Mouse (Mus musculus) frontal cortex, adult 2 months (tissue): ENCODE results near the gene Slc25a28. TPM values are rescaled to one million over a fixed set of nuclear protein-coding genes. Genes with fewer than 3 reads are reported as not detected.
A peak's percentile ranks its signal among the peaks of the same experiment; 100 is the strongest.

Experiments
- DNase-seq, 2 experiments: peaks; one replicate each; pipeline ENCODE4 v3.0.0; 2022; ENCODE audit warnings: low spot score in 1 of 2; ENCODE audit errors: extremely low spot score in 1 of 2
- polyA plus RNA-seq: library from polyadenylated mRNA; depleted of rRNA; stranded (reverse); fragments of >200 nt; gene quantifications from 2 replicates; pipeline ENCODE4 v1.2.3, GENCODE M21; 2012

The Slc25a28 gene
- polyA plus RNA-seq, 1 experiment, result 101 TPM

- no peak for DNase-seq
Measured at GRCm38 (mm10) chr19:43679474-43679981, 4.8 kb upstream of the Slc25a28 start.

DNA sequence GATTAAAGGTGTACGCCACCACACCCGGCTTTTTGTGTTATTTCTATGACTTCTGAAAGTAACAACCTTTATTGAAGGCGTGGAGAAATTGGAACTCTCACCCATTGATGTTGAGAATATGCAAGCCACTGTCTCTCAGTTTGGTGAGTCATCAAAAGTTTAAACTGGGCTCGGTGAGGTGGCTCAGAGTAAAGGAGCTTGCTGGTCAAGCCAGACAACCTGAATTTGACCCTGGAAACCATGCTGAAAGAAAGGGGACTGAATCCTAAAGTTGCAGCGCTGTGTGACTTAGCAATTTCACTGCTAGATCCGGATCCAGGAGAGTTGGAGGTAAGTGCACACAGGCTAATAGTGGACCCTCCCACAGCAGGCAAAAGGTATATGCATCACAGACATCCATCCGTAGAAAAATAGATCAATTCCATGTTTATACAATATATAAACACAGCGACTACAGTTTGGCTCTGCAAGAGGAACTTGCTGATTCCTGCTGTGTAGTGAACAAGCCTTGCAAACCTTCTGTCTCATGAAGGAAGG, 3.9 kb upstream of the Slc25a28 start:
- no peak for DNase-seq

DNA sequence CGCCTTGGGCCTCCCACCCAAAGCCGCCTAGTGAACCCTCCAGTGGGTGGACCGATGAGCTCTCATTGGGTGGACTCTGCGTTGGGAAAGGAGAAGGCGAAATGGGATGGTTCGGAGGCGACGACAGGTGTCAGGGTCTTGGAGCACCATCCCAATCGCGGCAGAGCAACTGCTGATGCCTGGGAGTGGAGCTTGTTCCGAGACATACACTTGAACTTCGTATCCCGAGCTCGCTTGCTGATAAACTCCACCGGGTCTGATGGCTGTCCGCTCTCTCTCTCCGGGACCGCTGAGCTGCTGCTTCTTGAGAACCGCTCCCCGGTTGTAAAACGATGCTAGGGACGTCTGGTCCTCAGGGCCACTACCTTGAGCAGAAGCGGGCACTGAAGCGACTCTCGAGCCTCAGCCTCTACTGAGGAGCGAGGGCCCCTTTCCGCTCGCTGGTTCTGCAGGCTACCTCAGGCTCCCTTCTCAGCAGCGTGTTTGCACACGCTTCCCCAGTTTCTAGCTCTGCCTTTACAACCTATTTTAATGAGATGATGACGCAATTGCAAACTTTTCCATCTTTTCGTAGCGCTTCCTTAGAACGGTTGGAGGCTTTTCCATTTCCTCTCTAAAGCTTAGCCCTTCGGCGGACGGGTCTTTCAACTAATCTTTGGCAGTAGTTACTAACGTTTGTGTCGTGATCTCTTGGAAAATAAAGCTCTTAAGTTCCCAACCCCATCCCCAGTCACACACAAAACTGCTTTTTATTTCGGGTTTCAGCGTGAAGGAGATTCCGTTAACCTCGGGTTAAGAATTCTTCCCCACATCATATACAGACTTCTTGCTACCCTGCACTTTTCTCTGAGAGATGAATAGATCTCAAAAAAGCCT, 1.1 kb upstream of the Slc25a28 start:
- peak in 1 of 2 experiments; percentile 66 for DNase-seq

DNA sequence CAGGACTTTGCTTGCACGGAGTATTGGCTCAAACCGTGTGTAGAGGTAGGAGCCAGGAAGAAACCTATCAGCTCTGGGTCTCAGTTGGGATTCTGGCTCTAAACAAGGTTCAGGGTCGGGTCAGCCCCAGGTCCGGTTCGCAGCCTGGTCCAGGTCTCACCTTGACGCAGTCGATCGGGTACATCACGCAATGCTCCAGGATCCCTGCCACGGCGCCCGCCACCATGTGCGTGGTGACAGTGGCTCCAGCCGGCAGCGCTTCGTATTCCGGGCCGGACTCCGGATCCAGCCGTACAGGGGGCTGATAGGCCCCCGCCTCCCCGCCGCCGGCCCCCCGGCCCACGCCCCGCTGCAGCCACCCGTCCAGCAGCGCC, 378 bp downstream of the Slc25a28 start:
- DNase-seq, result peak in 1 of 2 experiments; percentile 23

GRCm38 (mm10) chr19:43673513-43674315, 967 bp downstream of the Slc25a28 start:
- DNase-seq, result peak in 1 of 2 experiments; percentile 32

GRCm38 (mm10) chr19:43671054-43671453, 3.6 kb downstream of the Slc25a28 start:
- DNase-seq, result no peak

DNA sequence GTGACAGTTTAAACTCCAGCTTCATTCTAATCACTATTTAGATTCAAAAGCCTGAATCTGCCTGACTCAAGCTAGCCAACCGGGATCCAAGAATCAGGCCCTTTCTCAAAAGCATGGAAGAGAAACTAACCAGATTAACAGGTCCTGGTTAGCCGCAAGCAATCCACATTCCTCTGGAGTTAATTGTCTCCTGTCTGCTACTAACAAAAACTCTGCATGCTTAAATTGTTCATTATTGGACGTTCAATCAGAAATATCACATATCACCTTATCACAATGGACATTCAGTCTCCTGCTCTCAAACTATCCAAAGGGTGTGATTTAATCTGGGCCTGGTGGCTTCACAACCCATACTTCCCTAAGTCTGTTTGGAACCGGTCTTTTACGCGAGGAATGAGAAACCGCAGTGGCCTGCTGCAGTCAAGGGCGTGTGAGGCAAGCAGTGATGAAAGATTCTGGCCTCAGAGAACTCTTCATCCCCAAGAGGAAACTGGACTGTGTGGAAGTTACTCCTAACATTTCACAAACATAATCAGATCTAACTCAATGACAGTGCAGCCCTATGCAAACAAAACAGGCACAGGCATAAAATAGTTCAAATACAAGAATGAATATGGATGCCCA, 5.4 kb downstream of the Slc25a28 start:
- no peak for DNase-seq

- DNase-seq, result no peak
Measured at GRCm38 (mm10) chr19:43667430-43667809, 7.3 kb downstream of the Slc25a28 start.

DNA sequence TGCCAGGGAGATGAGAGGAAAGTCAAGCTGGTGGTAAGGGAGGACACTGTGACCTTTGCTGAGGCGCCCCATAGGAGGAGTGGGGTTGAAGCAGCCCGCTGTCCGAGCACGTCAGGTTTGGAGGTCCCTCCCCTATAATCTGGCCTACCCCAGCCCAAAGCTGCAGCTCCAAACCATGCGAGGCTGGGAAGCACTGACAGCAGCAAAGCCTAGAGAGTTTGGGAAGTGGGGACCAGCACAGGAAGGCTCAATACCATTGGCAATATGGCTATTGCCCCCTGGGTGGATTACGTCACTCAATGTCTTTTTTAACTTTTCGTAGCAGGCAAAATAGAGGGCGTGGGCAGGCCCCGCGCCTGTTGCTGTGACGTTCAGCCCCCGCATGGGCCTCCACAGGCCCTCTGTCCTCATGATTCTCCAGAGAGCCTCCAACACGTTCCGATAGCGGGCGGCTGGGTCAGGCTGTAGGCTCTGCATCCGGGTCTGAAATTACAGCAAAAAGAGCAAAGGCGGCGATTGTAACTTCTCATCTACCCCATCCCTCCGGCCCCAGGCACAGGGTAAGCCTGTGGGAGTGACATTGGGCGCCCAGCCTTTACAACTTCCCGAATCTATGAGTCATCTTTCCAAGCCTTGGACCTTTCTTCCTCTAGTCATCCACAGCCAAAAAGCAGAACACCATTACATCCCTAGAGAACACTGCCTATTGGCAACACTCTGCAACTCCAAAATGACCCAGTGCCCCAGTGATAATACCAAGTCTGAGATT, 7.8 kb downstream of the Slc25a28 start:
- DNase-seq, result no peak

DNA sequence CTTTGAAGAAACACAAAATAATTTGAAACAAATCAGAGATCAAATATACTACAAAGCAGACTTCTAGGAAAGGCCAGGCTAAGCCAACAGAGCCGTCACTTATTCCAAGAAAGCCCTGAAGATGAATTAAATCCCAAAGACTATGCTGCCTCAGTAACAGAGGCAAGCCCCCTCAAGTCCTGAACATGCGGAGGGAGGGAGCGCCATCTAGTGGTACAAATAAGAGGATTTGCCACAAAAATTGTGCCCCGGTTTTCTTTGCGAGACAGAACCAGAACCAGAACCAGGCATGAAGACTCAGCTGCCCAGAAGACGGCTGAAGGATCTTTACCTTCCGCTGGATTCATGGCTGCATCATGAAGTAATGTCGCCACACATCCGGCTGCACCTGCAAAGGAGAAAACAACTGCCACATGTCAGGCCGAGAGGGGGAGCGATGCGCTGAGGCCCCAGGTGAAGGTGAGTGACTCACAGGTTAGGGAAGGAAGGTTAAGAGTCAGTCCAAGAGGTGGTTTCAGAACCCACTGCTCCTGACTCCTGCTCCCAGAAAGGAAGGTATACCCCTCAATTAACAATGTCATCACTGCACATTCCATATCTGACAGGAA, 9.1 kb downstream of the Slc25a28 start:
- peak in 1 of 2 experiments; percentile 78 for DNase-seq

- no peak for DNase-seq
Measured at GRCm38 (mm10) chr19:43663471-43663870, 11.2 kb downstream of the Slc25a28 start.

GRCm38 (mm10) chr19:43662176-43662967, 12.3 kb downstream of the Slc25a28 start:
- no peak for DNase-seq

- DNase-seq, result no peak
Measured at GRCm38 (mm10) chr19:43660774-43661173, 13.9 kb downstream of the Slc25a28 start.

DNA sequence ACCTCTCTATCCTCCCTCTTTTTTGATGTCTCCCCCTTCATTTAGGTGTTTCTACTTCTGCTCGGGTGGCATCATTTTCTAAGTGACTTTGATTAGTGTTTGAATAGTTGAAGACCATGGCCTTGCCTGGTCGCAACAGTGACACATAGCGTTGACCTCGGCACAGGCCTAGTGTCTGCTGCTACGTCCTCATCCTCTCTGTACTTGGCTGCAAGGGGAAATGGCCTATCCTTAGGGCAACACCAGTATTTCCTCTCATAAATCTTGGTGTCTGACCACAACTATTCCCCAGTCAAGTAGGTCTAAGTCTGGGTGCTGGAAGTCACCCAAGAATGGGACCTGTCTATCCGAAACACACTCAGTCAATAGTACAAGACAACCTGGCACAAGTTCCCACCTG, 15.0 kb downstream of the Slc25a28 start:
- no peak for DNase-seq

DNA sequence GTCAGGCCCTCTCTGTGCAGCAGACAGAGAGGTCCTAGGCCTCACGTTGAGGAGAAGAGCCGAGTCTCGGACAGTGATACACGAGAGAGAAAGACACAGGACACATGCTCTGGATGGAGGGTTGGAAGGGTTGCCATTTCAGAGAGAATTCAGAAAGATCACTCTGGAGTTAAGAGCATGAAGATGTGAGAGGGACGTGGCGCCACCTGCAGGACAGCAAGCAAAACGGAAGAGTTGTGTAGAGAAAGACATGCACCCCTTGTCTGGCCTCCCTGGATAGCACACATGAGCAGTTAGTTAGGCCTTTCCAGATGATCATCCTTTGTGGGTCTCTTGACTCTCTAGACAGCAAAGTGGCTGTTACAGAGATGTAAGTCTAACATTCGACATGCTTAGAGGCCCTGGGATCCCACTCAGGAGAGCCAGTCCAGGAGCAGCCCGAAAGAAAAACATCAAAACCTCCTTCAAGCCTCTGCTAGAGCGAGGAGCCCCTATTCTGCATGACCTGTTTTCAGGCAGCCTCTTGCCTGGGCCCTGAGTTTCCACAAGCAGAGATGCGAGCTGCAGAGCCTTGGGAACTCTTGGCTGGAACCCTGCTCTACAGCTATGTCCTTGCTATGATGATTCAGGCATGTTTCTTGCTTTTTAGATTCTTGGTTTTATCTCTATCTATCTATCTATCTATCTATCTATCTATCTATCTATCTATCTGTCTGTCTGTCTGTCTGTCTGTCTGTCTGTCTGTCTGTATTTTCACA, 18.8 kb downstream of the Slc25a28 start:
- peak in 1 of 2 experiments; percentile 80 for DNase-seq

DNA sequence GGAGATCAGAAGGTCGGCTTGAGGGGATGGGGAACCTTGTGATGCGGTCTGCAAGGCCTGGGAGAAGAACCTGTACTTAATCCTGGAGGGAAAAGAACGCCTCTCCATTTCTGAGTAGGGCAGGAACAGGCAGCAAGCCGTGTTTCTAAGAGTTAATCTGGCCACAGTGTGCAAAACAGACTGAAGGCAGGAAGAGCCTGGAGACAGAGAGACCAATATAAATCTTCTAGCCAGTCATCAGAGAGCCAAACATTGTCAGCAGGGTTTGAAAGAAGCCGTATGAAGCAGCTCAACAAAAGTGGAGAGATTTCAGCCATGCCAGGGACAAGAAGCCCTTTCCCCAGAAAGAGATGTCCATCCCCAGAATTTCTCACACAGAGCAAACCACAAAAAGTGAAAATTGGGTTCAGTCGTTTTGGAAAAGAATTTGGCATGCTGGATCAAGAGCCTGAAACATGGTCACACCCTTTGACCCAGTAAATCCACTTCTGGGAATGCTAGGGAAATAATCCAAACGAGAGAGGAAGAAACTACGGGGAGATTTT, 23.4 kb downstream of the Slc25a28 start:
- DNase-seq, result no peak

DNA sequence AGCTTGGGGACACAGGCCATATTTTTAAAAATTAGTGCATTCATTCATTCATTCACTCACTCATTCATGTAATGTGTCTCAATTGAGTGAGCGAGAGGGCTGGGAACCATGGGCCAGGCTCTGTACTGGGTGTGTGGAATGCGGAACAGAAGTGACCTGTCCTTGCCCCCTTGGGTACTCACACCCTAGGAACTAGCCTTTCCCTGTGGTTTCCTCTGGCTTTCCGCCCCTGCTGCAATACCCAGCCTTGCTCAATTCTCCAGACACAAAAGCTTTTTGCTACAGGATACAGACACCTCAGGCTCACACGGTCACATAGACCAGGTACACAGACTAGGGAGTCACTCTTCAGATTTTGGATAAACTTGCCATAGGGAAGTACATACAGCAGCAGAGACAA, 26.3 kb downstream of the Slc25a28 start:
- DNase-seq, result no peak

GRCm38 (mm10) chr19:43647261-43647660, 27.4 kb downstream of the Slc25a28 start:
- no peak for DNase-seq
